Mouse (Mus musculus) ZHBTc4 (cell line): ENCODE results near the gene 1700029P11Rik.
"Not testable (repeated sequence)": the region's sequence is repeated elsewhere in the genome, so short reads cannot be mapped to it uniquely, and the experiment has no call there.

Source experiments
- DNase-seq: peaks from one replicate; pipeline ENCODE4 v3.0.0-alpha.2; 2011; ENCODE audit warnings: low read depth, low spot score

The 1700029P11Rik gene

DNA sequence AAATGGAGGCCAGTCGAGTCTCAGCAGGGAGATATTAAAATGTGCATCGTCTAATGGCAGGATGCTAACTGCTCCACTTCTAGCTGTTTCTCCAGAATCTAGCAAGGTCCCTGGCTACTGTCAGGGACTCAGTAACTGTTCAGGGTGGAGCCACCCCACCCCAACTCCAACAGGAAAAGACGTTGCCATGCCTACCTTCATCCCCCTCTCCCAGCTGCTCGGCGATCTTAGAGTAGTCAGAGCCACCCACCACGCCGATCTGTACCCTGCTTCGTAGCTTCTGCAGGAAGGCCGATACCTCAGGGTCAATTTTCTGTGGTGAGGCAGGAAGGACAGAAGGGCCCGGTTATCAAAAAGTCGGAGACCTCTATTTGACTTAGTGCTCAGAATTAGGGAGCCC lies 22.7 kb upstream of the 1700029P11Rik start:
- no peak for DNase-seq

DNA sequence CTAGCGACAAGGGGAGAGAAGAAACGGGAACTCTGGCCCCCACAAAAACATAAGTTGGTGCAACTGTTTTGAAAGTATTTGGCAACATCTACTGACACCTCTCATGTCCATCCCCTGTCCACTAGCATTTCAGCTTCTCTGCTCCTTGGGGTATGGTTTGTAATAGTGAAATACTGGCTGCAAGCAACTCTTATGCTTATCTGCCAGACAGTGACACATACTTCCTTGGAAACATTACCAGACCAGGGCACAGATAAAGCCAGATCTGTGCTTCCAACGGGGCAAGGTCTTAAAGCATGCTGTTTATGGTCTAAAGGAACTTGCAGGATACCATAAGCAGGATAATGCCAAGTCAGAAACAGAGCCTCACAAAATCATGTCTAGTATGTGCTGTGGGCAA lies 21.4 kb upstream of the 1700029P11Rik start:
- no peak for DNase-seq

DNA sequence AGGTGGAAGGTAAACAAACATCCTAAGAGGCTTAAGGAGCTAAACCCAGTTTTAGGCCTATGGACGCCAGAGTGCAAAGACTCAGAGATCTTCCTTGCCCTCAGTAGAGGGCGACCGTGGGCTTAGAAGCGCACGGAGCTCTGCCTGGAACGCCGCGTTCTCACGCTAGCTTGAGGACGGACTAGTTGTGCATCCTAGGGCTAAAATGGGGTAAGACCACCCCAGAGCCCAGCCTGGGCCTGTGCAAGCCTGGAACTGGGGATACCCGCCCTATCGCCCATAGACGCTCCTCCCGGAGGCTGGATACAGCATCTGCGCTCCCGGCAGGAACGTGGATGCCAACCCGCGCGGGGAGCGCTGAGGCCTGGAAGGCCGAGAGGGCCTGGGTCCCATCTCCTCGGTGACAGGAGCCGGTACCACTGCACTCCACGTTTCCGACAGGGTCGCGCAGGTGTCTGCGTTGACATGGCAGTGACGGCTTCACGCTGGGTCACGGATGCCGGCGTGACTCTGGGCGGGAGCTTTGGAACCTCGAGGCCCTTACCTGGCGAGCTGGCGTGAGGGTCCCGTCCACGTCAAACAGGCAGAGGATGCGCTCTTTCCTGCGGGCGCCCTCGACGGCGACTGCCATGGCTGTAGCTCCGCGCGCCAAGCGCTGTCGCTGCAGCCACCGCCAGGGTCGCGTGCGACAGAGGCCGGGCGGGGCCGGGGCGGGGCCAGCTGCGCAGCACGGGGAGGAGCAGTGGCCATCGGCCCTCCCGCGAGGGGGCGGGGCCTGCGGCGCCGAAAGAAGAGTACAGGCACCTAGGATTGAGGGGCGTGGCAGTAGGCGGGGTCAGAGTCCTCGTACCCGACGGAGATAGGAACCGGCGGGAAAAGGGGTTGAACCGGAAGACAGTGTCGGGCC lies 19.9 kb upstream of the 1700029P11Rik start, which contains the start of gene Pmm1:
TSS of gene Pmm1 (minus strand) at position 760 of the 907 bp plus-strand sequence.
- DNase-seq, result peak; percentile 99

DNA sequence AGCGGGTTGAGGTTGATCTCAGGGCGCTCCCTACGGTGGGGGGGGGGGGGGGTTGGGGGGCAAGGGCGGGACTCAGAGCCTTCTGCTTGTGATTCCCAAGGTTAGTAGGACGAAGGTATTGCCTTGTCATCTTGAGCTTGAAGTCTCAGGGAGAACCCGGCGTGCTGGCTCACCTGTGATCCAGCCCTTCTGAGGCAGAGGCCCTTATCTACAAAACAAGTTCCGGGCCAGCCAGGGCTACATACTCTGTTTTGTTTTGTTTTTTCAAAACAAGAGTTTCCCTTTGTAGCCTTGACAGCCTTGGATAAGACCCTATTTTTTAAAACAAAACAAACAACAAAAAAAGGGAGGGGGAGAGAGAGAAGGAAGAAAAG lies 19.3 kb upstream of the 1700029P11Rik start:
- DNase-seq, result no peak

DNA sequence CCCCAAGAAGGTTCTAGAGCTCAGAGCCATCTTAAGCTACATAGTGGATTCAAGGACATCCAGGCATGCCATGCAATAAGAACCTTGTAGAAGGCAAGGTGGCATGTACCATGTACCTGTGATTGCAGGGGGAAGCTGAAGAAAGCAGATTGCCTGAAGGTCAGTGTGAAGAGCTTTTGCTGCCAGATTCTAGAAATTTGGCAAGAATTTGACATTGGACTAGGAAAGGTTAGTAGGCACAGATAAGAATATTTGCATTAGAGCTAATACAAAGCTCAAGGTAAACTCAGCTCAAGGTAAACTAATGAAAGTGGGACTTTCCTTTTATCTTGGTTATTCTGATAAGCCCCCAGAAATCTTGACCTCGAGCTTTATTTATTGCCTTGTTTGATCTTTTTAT lies 16.1 kb upstream of the 1700029P11Rik start:
- no peak for DNase-seq

DNA sequence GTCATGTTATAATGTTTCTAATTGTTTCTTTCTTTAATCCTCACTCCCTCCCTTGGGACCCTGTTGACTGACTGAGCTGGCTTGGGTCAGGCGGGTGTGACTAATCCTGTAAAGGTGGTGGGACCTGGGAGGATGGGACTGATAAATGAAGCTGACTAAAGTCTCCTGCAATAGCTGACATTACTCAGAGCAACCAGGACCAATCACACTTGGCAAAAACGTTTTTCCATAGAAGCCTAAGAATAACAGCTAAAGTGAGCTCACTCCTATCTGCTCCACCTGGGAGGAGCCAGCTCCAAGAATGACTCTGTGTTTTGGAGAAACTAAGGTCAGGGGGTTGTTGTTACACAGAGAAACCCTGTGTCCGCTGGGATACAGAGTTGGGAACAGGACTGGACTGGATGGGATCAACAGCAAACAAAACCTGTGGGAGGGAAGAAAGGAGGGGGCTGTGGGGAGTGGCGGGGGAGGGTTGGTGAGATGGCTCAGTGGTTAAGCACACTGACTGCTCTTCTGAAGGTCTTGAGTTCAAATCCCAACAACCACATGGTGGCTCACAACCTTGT lies 15.3 kb upstream of the 1700029P11Rik start:
- peak; percentile 85 for DNase-seq

DNA sequence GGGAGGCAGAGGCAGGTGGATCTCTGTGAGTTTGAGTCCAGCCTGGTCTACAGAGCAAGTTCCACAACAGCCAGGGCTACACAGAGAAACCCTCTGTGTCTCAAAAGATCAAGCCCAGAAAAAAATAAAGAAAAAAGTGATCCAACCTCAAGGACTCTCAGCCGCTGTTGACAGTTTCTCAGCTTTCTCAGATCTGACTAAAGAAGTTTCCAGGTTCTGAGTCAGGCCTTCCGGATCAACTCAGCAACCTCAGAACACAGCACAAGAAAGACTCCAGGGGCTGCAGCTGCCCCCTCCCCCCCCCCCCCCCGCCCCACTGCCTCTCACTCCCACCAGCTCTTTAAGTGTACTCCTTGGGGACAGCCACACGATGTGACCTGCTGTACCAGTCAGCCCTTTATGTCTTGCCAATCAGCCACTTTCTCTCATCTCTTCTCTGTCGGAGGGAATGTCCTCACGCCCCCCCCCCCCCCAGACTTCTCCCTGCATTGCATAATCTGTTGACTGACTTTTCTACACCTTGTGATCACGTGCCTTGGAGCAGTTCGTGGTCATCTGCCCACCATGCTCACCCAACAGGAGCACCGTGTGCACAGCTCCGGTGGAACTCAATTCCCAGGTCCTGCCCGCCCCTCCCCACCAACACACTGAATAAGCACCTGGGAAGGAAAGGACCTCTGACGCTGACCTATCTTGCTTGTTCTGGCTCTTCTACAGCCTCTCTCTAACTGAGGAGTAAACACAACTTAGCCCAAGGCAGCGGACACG lies 14.1 kb upstream of the 1700029P11Rik start:
- no peak for DNase-seq

DNA sequence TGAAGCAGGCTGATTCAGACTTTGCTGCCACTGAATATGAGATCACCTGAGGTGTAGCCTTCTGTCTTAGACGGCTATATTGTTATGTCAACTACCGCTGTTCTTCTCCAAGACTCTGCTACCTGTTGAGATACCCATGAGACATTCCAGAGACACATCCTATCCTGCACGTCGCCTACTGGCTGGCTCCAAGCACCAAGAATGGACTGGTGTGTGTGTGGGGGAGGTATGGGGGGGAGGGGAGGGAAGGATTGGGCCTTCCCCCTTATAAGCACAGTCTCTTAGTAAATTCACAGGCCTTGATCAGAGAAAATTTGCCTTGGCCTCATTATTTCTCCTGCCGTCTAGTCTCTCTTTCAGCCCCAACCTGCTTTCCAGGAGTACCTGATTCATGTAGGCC lies 12.5 kb upstream of the 1700029P11Rik start:
- DNase-seq, result peak; percentile 73

DNA sequence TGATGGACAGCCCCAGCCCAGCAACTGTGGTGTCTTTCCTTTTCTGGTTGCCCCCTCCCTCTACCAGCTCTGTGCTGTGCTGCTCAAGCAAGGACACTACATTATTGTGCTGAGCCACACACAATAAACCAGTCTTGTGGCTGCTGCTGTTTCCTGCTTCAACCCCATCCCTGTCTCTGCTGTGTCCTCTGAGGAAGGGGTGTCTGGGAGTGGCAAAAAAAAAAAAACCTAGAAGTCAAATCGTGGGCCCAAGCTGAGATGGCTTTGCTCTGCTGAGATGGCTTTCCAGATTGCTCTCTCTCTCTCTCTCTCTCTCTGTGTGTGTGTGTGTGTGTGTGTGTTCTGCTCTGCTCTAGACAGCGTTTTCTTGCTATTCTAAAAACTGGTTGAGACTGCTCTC lies 11.9 kb upstream of the 1700029P11Rik start:
- no peak for DNase-seq

DNA sequence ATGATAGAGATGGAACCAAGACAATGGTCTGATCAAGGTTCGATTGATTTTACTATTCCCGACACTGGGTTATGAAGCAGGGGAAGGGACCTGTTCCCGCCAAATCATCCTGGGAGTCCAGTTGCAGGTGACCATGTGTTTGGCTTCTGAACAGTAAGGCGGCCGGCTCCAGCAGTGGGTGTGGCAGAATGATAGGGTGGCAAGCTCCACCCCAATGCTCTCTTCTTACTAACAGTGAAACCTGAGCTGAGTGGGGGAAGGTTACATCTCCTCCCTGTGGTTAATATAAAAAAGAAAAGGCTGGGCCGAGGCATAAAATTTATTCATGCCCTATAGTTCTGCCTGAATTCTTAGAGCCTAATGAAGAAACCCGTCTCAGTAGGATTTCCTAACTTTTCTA lies 11.2 kb upstream of the 1700029P11Rik start:
- DNase-seq, result peak; percentile 88

DNA sequence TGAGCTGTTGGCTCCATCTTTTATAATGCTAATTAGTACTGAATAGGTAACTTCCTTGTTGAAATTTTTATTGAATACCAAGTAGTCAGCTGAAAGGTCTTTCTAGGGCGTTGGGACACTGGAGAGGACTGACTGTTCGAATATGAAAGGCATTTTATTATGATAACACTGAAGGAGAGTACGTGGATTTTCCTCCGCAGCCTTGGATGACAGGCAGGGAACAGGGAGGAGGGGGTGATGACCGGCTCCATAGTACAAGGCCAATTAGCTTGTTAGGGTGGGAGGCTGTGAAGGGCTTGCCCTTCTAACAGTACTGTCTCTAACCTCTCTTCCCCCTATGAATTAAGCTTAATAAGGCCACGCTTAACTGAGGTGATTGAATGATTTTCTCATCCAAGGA lies 10.7 kb upstream of the 1700029P11Rik start:
- DNase-seq, result peak; percentile 76

DNA sequence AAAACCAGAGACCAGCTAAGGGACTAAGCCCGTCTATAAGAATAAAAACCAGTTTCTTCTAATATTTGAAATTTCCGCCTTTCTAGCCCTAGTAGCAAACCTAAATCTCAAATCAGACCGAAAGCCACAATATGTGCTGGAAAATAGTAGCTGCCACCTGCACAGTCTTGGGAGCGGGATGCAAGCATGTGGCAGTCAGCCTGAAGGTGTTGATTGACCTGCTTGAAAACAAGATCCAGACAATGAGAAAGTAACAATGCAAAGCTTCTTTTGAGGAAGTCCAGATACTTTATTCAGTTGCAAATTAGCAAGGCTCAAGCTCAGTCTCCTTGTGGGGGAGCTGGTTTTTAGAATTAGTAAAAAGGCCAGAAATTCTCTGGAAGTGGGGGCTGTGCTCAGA lies 9.8 kb upstream of the 1700029P11Rik start:
- peak; percentile 64 for DNase-seq

DNA sequence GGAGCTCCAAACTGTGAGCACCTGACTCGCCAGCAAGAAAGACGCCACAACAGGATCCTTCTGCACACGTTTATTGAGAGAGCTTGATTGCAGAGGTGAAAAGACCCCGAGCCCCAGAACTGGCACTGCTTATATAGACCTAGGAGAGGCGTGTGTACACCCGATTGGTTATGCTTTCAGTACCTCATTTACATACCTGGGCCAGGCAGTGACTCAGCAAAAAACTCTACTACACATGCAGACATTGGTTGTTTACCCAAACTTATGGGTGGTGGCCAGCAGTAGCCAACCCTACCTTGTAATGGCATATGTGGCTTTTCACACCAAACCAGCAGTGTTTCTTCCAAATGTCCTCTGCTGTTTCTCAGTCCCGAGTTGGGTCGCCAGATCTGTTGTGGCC lies 5.2 kb upstream of the 1700029P11Rik start:
- DNase-seq, result not testable (repeated sequence)

DNA sequence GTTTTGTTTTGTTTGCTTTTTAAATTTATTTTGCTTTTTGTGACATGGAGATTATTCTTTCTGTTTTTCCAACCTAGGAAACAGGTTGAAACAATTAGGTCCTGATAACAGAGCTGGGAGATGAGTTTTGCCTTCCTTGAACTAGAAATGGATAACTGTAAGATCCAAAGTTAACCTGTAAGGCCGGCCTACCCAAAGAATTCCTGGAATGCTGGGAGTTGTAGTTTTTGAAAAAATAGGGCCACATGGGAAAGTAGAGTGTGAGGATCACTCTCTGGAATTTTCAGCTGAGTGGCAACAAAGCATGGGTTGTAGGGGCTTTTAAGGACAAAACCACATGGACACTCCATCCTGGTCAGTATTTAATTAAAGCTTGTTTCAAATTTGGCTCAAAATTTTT lies 1.8 kb downstream of the 1700029P11Rik start:
- no peak for DNase-seq

DNA sequence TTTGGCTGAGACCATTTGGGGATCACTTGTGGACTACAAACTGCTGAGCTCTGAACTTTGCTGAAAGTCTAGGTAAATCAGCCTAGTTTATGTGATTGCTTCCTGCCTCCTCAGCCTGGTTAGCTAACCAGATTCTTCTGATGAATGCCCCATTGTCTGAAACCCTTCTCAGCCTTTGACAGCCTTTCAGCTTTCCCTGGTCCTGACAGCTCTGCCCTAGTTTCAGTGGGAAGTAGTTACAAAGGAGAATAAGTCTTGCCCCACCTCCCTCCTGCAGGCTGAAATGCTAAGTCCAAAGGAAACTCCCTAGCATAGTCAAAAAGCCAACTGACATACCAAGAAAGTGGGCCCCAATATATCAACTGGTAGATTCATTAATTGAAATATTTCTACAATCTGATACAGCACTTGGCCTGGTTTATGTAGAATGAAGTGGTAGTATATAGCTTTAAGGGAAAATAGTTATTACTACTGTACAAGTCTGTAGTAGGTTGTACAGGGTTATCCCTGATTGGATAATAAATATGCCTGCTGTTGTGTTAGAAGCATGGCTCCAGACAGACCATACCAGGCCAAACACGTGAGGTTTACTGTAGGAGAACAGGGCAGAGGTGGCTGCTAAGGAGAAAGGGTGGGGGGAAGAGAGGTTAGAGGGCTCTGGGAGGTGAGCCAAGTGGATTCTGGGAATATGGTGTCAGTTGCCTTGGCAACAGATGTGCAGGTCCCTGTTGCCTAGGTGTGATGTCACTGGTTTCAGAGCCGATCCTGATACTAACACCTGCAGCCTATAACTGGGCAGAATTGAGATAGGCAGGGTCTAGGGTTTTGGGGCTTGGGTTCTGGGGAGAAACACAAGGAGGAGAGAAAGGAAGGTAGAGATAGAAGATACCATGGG lies 5.2 kb downstream of the 1700029P11Rik start:
- peak; percentile 69 for DNase-seq

DNA sequence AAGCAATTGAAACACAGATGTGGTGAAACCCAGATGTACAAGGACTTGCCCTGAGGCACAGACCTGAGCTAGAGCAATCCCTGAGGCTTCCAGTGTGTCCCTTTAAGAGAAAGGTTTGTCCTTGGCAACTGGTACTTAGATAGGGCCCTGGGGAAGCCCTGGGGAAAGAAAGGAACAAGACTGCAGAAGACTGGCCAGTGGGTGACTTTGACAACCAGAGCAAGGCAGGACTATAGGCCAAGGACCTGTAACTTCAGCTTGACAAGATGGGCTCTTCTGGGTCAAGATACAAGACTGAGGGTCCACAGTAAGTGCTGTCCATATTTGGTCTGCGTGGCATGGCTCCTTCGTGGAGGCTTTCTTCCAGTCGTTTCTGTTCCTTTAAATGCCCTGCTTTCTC lies 7.3 kb downstream of the 1700029P11Rik start, which contains the start of gene Xrcc6:
TSS of gene Xrcc6 (plus strand) at position 190 of the 400 bp plus-strand sequence.
- DNase-seq, result no peak

DNA sequence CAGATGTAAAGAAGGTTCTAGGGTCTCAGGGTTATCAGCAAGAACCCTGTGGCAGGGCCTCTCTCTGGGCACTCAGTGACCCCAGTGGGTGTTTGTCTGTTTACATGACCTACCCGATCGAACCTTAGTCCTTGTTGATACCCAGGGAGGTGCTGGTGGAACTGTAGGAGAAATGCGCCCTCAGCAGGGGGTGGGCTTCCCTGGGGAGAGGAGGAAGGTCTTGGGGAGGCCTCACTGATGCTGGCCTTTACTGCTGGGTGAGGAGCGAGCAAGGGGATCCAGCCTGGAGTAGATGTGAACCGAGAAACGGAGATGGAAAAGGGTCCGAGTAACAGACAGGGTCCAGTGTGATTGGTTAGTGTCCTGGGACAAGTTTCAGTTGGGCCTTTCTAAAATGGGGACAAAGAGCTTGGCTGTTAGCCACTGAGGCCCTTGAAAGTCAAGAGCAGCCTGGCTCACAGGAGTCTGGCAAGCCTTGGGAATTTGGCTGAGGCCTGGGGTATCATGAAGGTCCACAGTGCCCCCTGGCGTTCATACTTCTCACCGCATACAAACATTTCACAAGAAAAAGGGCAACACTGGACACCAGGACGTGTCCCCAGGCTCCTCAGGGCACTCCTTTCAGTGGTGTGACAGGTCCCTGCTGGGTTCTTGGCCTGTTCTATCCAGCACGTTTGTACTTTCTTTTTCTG lies 9.2 kb downstream of the 1700029P11Rik start:
- peak; percentile 90 for DNase-seq

DNA sequence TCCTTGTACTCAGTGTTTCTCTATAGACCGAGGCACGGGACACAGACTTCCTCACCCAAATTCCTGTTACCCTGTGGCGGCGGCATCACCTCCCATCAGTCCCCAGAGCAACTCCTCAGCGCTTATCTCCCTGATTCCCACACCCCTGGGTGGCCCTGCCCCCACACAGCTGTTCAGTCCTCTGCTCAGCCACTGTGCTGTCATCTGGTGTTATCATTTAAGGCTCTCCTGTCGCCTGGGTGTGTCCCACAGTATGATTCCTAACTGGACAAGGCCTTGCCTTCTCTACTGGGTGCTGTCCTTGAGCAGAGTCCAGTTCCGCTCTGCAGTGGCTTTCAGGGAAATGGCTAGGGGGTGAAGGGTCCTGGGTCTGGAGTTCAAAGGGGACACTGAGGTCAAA lies 10.2 kb downstream of the 1700029P11Rik start:
- no peak for DNase-seq

DNA sequence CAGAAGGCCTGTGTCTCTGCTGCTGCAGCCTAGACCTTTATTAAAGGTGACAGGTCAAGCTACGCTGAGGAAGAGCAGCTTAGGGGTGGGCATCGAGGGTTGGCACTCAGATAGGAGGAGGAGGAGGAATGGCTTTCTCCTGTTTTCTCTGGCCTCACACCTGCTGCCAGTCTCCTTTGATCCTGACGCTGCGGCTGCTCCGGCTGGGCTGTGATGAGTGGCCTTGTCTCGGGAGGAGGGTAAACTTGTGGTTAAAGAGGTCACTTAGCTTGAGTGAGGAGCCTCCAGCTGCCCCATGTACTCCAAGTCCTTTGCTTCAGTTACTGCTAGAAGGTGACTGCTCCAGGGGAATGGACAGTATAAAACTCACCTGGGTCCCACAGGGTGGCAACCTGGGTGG lies 13.7 kb downstream of the 1700029P11Rik start:
- no peak for DNase-seq

DNA sequence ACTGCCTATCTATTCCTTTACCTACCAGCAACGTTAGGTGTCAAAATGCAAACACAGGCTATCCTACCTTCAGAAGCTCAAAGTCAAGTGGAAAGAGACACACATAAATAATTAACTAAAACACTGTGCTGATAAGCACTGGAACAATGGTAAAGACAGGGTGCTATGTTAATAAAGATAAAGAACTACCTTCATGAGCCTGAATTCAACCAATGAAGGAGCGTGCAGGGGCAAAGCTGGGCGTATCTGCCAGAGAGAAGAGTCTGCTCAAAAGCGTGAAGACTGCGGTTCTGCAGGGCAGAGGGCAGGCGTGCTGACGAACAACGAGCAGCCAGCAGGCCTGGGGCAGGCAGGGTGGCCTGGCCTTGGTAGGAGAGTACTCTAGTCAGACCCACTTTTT lies 23.9 kb downstream of the 1700029P11Rik start:
- no peak for DNase-seq

DNA sequence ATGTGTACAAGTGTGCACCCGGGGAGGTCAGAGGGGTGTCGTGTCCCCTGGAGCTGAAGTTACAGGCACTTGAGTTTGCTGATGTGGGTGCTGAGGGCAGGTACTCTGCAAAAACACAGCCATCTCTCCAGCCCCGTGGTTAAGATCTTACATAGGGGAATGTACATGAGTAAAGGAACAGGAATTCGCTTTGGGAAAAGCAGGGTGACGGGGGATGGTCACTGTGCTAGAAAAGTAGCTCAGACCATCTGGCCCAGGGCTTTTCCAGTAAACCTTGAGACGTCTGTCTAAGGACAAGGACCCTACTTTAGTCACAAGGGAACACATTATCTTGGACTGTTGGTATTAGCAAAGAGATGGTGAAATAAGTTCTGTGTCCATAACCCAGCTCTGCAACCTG lies 31.6 kb downstream of the 1700029P11Rik start:
- no peak for DNase-seq
